Mouse (Mus musculus) embryonic facial prominence, embryonic 13.5 days (tissue): ENCODE results near the gene Pknox2. TPM values are rescaled to one million over a fixed set of nuclear protein-coding genes. Genes with fewer than 3 reads are reported as not detected.

ENCODE experiments used
- ATAC-seq: fragments of 200-750 bp; cut with Nextera tagmentation; 2 replicates; pipeline ENCODE4 v1.8.0; 2017; ENCODE audit warnings: low read depth; ENCODE audit not compliant: insufficient number of reproducible peaks, insufficient read depth, low FRiP score, low TSS enrichment
- H3K27ac ChIP-seq: fragments of 300-500 bp; sonication (generic); 2 replicates; pipeline ENCODE4 v1.5.1; 2015; ENCODE audit warnings: moderate library complexity, mild to moderate bottlenecking, inconsistent platforms
- H3K27me3 ChIP-seq: fragments of 300-500 bp; sonication (generic); 2 replicates; pipeline ENCODE4 v1.6.1; 2015; ENCODE audit warnings: mild to moderate bottlenecking, inconsistent platforms
- H3K36me3 ChIP-seq: fragments of 300-500 bp; sonication (generic); 2 replicates; pipeline ENCODE4 v1.6.1; 2015; ENCODE audit warnings: mild to moderate bottlenecking, inconsistent platforms
- H3K4me1 ChIP-seq: fragments of 300-500 bp; sonication (generic); 2 replicates; pipeline ENCODE4 v1.6.1; 2015; ENCODE audit warnings: inconsistent platforms
- H3K4me2 ChIP-seq: fragments of 300-500 bp; sonication (generic); 2 replicates; pipeline ENCODE4 v1.6.1; 2015; ENCODE audit warnings: moderate library complexity, mild to moderate bottlenecking, inconsistent platforms
- H3K4me3 ChIP-seq: fragments of 300-500 bp; sonication (generic); 2 replicates; pipeline ENCODE4 v1.5.1; 2015; ENCODE audit warnings: mild to moderate bottlenecking, inconsistent platforms
- H3K9ac ChIP-seq: fragments of 300-500 bp; sonication (generic); 2 replicates; pipeline ENCODE4 v1.6.1; 2015; ENCODE audit warnings: mild to moderate bottlenecking, inconsistent platforms
- H3K9me3 ChIP-seq: fragments of 300-500 bp; sonication (generic); 2 replicates; pipeline ENCODE4 v1.6.1; 2016; ENCODE audit warnings: inconsistent platforms
- WGBS: fragments of 180-500 bp; shearing (Covaris S2); methylation state at CpG from one replicate; pipeline ENCODE4 v1.1.7; 2015; ENCODE audit warnings: mixed read lengths; 5-methylcytosine and 5-hydroxymethylcytosine counted together
- polyA plus RNA-seq: library from polyadenylated mRNA; unstranded; fragments of >200 nt; fragmentation: Nextera tagmentation; extraction: Ambion mirVana; gene quantifications from 2 replicates; pipeline ENCODE4 v1.2.1, GENCODE M21; 2015

The Pknox2 gene
- polyA plus RNA-seq, 1 experiment from 2014 or later, result 10.9 TPM

DNA sequence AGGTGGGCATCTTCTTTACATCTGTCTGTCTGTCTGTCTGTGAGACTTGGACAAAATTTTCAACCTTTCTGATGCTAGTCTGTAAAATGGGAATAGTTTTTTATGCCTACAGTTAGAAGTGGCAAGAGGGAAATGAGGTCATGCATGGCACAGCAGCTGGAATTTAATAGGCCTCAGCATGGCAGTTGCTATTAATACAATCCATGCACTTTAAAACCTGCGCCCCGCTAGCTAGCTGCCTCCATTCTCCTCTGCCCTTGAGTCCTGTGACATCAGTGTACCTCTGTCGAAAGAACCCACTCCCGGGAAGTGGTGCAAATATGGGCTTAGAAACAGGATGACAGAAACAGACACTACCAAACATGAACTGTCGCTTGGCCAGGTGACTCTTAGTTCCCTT lies 186.1 kb downstream of the Pknox2 start:
- no peaks in the 10 kb centered on the region for H3K9me3 ChIP-seq
- no peaks in the 10 kb centered on the region for H3K36me3 ChIP-seq
- H3K4me2 ChIP-seq, result no peak overlapping the region
- WGBS, result 81% methylated on average over 5 of the region's 5 CpGs
- H3K27me3 ChIP-seq, result no peaks in the 10 kb centered on the region
- no peak overlapping the region for H3K4me3 ChIP-seq
- H3K27ac ChIP-seq, result no peak overlapping the region
- H3K9ac ChIP-seq, result no peak overlapping the region
- H3K4me1 ChIP-seq, result peaks cover 17% of the 10 kb centered on the region
- ATAC-seq, result no peak

DNA sequence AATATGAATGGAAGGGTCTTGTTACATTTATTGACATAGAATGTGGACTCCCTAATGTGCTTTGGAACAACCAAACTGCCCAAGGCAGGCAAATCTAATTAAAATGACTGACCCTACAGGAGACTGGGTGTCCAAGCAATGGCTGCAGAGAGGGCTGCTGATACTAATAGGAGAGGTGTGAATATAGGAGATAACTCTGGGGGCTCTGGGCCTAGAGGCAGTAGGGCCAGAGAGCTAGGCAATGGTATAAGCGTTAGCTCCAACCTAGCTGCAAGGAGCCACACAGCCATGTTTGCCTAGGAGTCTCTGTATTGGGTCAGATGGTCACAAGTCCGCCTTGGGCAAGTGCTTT lies 196.1 kb downstream of the Pknox2 start:
- WGBS, result 77% methylated on average over 2 of the region's 2 CpGs

DNA sequence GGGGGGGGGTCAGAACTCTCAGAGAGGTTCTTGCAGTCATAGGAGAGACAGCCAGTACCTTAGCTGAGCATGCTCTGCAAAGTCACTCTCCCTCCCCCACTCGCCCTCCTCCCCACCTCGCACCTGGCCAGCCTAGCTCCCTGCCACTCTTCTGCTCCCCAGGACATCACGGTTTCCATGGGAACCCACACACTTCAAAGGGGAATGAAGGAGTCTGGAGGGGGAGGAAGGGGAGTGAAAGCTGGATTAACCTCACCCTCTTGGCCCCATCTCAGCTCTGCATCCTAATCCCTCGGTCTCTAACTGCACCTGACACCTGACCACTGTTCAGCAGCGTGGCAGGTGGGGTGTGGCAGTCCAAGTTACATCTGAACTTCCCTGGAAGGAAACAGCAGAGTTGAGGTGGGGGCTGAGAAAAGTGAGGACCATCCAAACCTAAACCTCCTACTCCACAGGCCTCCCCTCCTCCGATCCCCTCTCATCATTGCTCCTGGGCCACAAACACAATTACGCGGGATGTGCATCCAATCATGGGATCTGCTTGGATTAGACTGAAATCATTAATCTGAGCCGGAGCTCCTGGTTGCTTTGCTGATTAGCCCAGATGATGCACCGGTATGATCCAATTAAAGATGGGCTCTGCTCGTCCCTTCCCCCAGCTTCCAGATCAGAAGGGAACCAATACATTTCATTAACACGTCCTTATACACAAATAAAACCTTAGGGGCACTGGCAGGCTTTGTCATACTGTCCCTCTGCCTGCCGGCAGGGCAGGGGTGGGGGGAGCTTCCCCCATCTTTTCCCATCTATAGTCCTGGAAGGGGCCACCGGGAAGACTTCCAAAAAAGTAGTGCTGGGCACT lies 196.7 kb downstream of the Pknox2 start:
- peak; percentile 30; the same call in 1 of the 2 replicates for ATAC-seq
- Histone ChIP-seq H3K4me3 (no peak overlapping the region), H3K36me3 (no peaks in the 10 kb centered on the region), H3K27me3 (no peaks in the 10 kb centered on the region), H3K27ac (no peak overlapping the region), H3K9ac (no peak overlapping the region), H3K9me3 (no peaks in the 10 kb centered on the region), H3K4me2 (no peak overlapping the region), H3K4me1 (peaks cover 13% of the 10 kb centered on the region)
- WGBS, result 28% methylated on average over 14 of the region's 14 CpGs

More for the DNA sequence above, 196.1 kb downstream of the Pknox2 start:
- H3K27me3 ChIP-seq, result no peaks in the 10 kb centered on the region
- no peaks in the 10 kb centered on the region for H3K9me3 ChIP-seq
- H3K4me2 ChIP-seq, result no peak overlapping the region
- H3K4me1 ChIP-seq, result peaks cover 13% of the 10 kb centered on the region
- H3K36me3 ChIP-seq, result no peaks in the 10 kb centered on the region
- no peak overlapping the region for H3K4me3 ChIP-seq
- H3K27ac ChIP-seq, result no peak overlapping the region
- H3K9ac ChIP-seq, result no peak overlapping the region
- ATAC-seq, result no peak

DNA sequence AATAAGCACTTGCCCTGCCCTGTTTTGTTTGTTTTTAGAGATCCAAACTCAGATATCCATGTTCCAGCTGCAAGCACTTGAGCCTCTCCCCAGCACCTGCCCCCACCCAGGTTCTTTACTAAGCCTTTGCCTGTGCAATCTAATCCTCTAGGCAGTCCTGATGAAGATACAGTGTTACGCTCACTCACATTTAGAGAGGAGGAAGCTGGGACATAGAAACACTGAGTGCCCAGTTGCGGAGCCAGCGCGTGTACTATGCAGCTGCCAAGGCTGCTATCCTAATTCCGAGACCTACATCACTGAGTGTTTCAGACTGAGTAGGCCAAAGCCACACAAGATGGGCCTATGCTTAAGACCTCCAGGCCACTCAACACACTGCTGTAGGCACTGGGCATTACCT lies 199.0 kb downstream of the Pknox2 start:
- Histone ChIP-seq H3K4me3 (no peak overlapping the region), H3K27ac (no peak overlapping the region), H3K4me2 (no peak overlapping the region), H3K27me3 (no peaks in the 10 kb centered on the region), H3K36me3 (no peaks in the 10 kb centered on the region), H3K9ac (no peak overlapping the region), H3K9me3 (no peaks in the 10 kb centered on the region), H3K4me1 (peaks cover 13% of the 10 kb centered on the region)
- no peak for ATAC-seq
- 82% methylated on average over 5 of the region's 5 CpGs for WGBS

DNA sequence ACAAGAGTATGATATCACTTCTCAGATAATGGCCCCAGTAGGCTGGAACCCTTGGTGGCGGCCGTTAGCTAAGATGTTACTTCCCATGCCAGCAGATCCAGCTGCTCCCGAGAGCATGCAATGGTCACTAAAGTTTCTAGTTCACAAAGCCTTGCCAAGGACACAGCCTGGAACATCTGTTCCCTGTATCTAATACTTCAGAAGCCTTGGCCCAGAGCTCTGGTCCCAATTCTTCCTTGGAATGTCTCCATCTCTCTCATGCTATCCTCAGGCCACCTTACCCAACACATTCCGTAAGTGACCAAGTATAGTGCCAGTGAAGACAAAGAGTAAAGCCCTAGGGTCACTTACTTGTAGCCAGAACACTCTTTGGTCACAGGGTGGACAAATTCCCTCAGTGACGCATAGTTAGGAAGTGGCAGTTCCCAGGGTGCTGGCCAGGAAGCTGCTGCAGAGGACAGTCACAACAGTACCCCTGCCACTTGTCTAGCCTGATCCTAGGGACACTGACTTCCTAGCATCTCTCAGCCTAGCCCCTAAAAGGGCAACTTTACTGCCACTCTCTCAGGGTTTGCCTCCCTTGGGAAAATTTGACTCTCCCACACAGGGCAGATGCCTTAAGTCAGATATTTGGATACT lies 200.0 kb downstream of the Pknox2 start:
- H3K4me2 ChIP-seq, result no peak overlapping the region
- no peak overlapping the region for H3K9ac ChIP-seq
- peaks cover 18% of the 10 kb centered on the region for H3K4me1 ChIP-seq
- 85% methylated on average over 5 of the region's 5 CpGs for WGBS
- H3K27me3 ChIP-seq, result no peaks in the 10 kb centered on the region
- H3K27ac ChIP-seq, result no peak overlapping the region
- H3K9me3 ChIP-seq, result no peaks in the 10 kb centered on the region
- no peaks in the 10 kb centered on the region for H3K36me3 ChIP-seq
- ATAC-seq, result no peak
- H3K4me3 ChIP-seq, result no peak overlapping the region

DNA sequence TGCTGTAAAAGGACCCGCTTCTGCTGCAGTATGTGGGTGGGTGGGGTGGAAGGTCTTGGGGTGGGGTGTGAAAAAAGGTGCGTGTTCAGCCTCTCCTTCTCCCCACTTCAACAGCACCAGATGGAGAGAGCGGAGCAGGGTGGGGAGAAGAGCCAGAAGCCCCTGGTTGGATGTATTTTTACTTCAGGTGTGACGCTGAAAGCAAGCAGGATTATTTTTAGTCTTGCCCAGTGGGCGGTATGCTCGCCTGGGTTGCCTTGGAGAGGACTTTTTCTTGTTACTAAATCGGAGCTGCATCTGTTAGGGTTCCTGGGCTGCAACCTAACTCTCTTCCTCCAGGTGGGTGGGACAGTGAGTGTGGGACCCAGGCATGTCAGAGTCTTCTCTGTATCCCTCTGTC lies 202.4 kb downstream of the Pknox2 start:
- peaks cover 24% of the 10 kb centered on the region for H3K4me1 ChIP-seq
- H3K9me3 ChIP-seq, result no peaks in the 10 kb centered on the region
- H3K4me3 ChIP-seq, result no peak overlapping the region
- no peak overlapping the region for H3K4me2 ChIP-seq
- H3K27ac ChIP-seq, result no peak overlapping the region
- no peak for ATAC-seq
- H3K27me3 ChIP-seq, result no peaks in the 10 kb centered on the region
- H3K36me3 ChIP-seq, result no peaks in the 10 kb centered on the region
- H3K9ac ChIP-seq, result no peak overlapping the region
- 67% methylated on average over 7 of the region's 7 CpGs for WGBS

DNA sequence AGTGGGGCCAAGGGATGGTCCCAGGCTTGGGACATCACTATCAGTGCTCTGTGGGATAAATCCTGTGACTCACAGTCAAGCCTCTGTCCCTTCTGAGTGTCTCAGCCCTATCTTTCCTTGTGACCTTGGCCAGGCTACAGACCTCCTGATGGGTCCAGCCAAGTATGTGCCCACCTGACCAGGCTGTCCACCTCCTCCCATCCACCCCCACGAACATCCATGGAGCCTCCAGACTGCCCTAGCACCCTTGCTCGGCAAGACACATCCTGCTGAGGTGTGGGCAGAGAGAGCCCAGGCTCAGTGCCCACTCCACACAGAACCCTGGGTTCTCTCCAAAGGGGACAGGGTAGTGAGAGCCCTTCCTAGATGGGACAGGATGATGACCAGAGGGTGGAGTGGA lies 204.6 kb downstream of the Pknox2 start:
- no peak for ATAC-seq
- no peaks in the 10 kb centered on the region for H3K27me3 ChIP-seq
- 81% methylated on average over 2 of the region's 2 CpGs for WGBS
- H3K9me3 ChIP-seq, result no peaks in the 10 kb centered on the region
- no peak overlapping the region for H3K27ac ChIP-seq
- no peak overlapping the region for H3K9ac ChIP-seq
- H3K36me3 ChIP-seq, result no peaks in the 10 kb centered on the region
- peaks cover 41% of the 10 kb centered on the region for H3K4me1 ChIP-seq
- no peak overlapping the region for H3K4me2 ChIP-seq
- no peak overlapping the region for H3K4me3 ChIP-seq

DNA sequence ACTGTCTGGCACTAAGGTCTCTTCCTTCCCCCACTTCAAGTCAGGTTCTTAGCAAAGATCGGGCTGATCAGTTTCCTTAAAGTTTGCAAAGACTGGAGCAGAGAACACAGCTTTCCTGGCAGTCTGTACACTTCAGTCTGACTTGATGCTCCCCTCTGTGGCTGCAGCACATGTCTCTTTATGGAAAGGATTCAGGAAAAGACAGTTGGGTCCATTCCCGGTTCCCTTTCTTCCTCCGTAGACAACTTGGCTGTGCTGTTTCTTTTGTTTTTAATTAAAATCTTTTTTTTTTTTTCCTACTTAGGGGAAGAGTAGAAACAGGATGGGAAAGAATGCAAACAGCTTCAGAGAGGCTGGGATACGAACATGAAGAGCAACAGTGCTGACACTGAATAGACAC lies 205.1 kb downstream of the Pknox2 start:
- Histone ChIP-seq H3K4me3 (no peak overlapping the region), H3K4me2 (no peak overlapping the region), H3K9me3 (no peaks in the 10 kb centered on the region), H3K27me3 (no peaks in the 10 kb centered on the region), H3K27ac (0 out of 2 replicates have a peak overlapping the region, but pooled peaks have one; percentile 28), H3K36me3 (no peaks in the 10 kb centered on the region), H3K4me1 (peaks cover 41% of the 10 kb centered on the region), H3K9ac (no peak overlapping the region)
- 55% methylated on average over 4 of the region's 4 CpGs for WGBS
- ATAC-seq, result no peak

DNA sequence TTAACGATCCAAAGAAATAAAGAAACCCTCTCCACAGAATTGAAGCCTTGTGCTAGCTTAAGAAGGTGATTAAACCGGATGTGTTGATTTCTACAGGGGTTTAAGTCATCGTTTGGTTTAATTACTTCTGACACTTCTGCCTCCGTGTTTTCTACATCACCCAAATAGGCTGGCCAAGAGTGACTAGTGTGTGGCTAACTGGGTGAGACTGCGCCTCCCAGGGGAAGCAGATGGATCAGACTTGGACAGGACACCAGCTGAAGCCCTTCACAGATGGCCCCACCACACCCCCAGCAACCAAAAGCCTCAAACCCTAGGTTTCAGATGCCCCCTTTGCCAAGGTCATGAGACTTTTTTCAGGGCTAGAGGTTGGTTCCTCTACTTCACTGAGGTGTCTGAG lies 205.6 kb downstream of the Pknox2 start:
- no peak for ATAC-seq

DNA sequence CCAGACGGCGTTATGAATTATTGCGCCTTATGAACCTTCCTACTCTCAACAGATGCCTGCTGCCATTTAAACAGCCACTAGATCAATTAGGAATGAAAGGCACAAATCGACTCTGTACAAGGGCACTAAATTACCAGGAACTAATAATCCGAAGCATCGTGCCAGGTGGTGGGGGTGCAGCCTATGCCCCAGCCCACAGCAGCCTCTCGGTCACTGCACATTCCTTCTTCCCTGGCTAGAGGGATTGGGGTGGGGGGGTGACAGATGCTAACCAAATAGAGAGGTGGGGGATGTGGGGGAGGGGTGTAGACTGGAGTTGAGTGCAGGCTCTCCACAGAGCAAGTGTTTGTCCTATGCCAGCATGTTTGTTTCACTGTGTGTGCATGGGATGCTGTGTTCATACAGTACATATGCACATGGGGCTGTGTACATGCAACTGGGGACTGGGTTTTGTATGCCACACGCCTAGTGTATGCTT lies 208.6 kb downstream of the Pknox2 start:
- Histone ChIP-seq H3K4me3 (no peak overlapping the region), H3K36me3 (no peaks in the 10 kb centered on the region), H3K9me3 (no peaks in the 10 kb centered on the region), H3K9ac (no peak overlapping the region), H3K4me1 (peaks cover 47% of the 10 kb centered on the region), H3K27ac (no peak overlapping the region), H3K4me2 (no peak overlapping the region), H3K27me3 (no peaks in the 10 kb centered on the region)
- ATAC-seq, result no peak
- WGBS, result 38% methylated on average over 8 of the region's 8 CpGs

More for the DNA sequence above, 205.6 kb downstream of the Pknox2 start:
- Histone ChIP-seq H3K27ac (no peak overlapping the region), H3K4me3 (no peak overlapping the region), H3K4me1 (peaks cover 41% of the 10 kb centered on the region), H3K4me2 (no peak overlapping the region), H3K9me3 (no peaks in the 10 kb centered on the region), H3K27me3 (no peaks in the 10 kb centered on the region), H3K9ac (no peak overlapping the region), H3K36me3 (no peaks in the 10 kb centered on the region)
- WGBS, result 17% methylated on average over 5 of the region's 5 CpGs

DNA sequence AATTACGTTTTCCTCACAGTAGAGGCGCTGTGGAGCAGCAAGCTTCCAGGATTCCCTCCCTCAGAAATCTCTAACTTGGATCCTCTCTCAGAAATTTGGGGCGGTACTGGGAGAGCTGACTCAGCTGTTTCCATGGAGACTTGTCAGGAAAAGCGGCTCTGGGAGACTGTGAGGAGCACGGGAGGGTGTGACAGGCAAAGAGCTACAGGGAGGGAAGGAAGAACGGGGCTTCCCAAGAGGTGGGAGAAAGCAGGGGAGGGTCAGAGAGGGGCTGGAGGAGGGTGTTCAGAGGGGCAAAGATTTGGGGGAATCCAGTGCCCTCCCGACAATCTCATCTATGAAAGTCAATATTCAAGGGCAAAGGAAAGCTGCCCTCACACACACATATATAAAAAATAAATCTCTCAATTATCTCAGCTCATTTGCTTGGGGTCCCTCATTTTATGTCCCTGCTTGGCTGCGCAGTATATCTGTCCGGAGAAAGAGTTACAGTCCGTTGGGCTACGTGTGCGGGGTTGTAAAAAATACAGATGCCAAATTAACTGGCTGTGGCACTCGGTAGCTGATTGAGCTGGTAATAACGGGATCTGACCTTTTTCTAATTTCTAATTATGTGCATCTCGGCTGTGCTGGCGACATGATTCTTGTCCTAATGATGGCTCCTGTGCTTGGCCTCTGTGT lies 213.3 kb downstream of the Pknox2 start:
- H3K9ac ChIP-seq, result 0 out of 2 replicates have a peak overlapping the region, but pooled peaks have one; percentile 12
- 0 out of 2 replicates have a peak, but pooled peaks cover 4% of the 10 kb centered on the region for H3K9me3 ChIP-seq
- H3K36me3 ChIP-seq, result peaks cover 4% of the 10 kb centered on the region; the same call in 1 of the 2 replicates
- no peaks in the 10 kb centered on the region for H3K27me3 ChIP-seq
- peaks cover 19% of the 10 kb centered on the region for H3K4me1 ChIP-seq
- 0 out of 2 replicates have a peak, but pooled peaks have one; percentile 37 for ATAC-seq
- no peak overlapping the region for H3K4me3 ChIP-seq
- WGBS, result 46% methylated on average over 16 of the region's 16 CpGs
- H3K4me2 ChIP-seq, result peak overlapping the region; percentile 45
- H3K27ac ChIP-seq, result no peak overlapping the region
